Mouse (Mus musculus) lung, postnatal 0 days (tissue): ENCODE measurements at regions not wholly inside any gene's neighbourhood (a gene's known extent, or its start where the extent isn't known, plus 50 kb on each side); places are given as distances from the start of the nearest gene placed in this dataset.

ENCODE experiments used
- ATAC-seq: fragments of 200-750 bp; cut with Nextera tagmentation; 2 replicates; pipeline ENCODE4 v1.8.0; 2017; ENCODE audit warnings: moderate library complexity
- DNase-seq: peaks from one replicate; pipeline ENCODE4 v3.0.0-alpha.2; 2016; ENCODE audit warnings: low spot score
- H3K27ac ChIP-seq: fragments of 300-500 bp; sonication (generic); 2 replicates; pipeline ENCODE4 v1.5.1; 2014; ENCODE audit warnings: antibody characterized with exemption, mild to moderate bottlenecking, low read length, mixed read lengths
- H3K27me3 ChIP-seq: fragments of 300-500 bp; sonication (generic); replicated peaks from 2 replicates; pipeline ENCODE4 v1.6.1; 2014; ENCODE audit warnings: low read length, mixed read lengths; ENCODE audit not compliant: insufficient read depth
- H3K36me3 ChIP-seq: fragments of 300-500 bp; sonication (generic); 2 replicates; pipeline ENCODE4 v1.6.1; 2014; ENCODE audit warnings: low read length, mixed read lengths; ENCODE audit not compliant: insufficient read depth
- H3K4me1 ChIP-seq: fragments of 300-500 bp; sonication (generic); 2 replicates; pipeline ENCODE4 v1.6.1; 2014; ENCODE audit warnings: antibody characterized with exemption, low read depth, low read length, mixed read lengths; ENCODE audit not compliant: insufficient read depth
- H3K4me2 ChIP-seq: fragments of 300-500 bp; sonication (generic); replicated peaks from 2 replicates; pipeline ENCODE4 v1.6.1; 2014; ENCODE audit warnings: low read depth, mild to moderate bottlenecking, low read length, moderate library complexity, mixed read lengths
- H3K4me3 ChIP-seq: fragments of 300-500 bp; sonication (generic); 2 replicates; pipeline ENCODE4 v1.5.1; 2014; ENCODE audit warnings: low read depth, low read length
- H3K9ac ChIP-seq: fragments of 300-500 bp; sonication (generic); replicated peaks from 2 replicates; pipeline ENCODE4 v1.6.1; 2014; ENCODE audit warnings: low read depth, mild to moderate bottlenecking
- H3K9me3 ChIP-seq: fragments of 300-500 bp; sonication (generic); 2 replicates; pipeline ENCODE4 v1.6.1; 2016; ENCODE audit warnings: low read length, mixed read lengths
- CTCF ChIP-seq: IDR thresholded peaks from 2 replicates; pipeline ENCODE4 v1.5.1; 2016; ENCODE audit warnings: antibody characterized with exemption, mild to moderate bottlenecking
- EP300 ChIP-seq: IDR thresholded peaks from 2 replicates; pipeline ENCODE4 v1.6.1; 2016; ENCODE audit warnings: antibody characterized with exemption, mild to moderate bottlenecking, control low read depth
- WGBS: fragments of 180-500 bp; shearing (Covaris S2); extraction: QIAGEN DNeasy Blood & Tissue Kit; methylation state at CpG from one replicate; pipeline ENCODE4 v1.1.7; 2014; 5-methylcytosine and 5-hydroxymethylcytosine counted together

DNA sequence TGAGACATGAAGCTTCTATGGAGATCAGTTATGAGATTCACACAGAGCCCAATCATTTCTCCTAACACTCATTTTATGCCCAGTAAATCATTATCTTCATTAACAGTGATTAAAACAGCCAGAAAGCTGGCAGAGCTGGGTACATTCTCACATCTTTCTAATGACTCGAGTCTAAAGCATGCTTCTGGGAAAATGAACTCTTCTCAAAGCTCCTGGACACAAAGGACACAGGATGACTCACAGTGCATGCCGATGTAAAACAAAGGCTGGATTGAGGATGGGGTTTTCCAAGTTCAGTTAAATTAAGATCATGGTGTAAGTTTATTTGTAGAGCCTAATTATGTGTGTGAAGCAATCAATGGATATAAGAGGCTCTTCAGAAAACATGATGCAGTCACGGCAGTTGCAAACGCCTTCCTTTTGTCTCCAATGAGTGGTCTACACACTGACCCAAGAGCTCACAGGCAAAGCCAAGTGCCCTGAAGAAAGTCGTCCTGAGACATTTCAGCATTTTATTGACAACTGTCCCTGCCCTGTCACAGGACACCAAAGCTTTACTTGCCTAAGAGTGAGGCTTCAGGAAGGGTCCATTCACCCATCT, 1390.7 kb downstream of the Defb40 start:
- no peak for ATAC-seq
- WGBS: 57% methylated on average over 5 of the region's 5 CpGs

More for the DNA sequence above, 1390.7 kb downstream of the Defb40 start:
- Histone ChIP-seq H3K36me3 (no peaks in the 10 kb centered on the region), H3K9me3 (no peaks in the 10 kb centered on the region), H3K4me1 (no peaks in the 10 kb centered on the region), H3K27me3 (no peaks in the 10 kb centered on the region), H3K4me2 (no peak overlapping the region), H3K4me3 (no peak overlapping the region), H3K27ac (no peak overlapping the region), H3K9ac (no peak overlapping the region)
- DNase-seq: no peak
- TF ChIP-seq CTCF (no peak), EP300 (no peak)
